Mouse (Mus musculus): ENCODE measurements around the gene Mfsd12. TPM values are rescaled to one million over a fixed set of nuclear protein-coding genes. Genes with fewer than 3 reads are reported as not detected.
A peak's percentile ranks its signal among the peaks of the same experiment; 100 is the strongest.

Gene Mfsd12
- polyA plus RNA-seq, 1 experiment from 2014 or later: 9.8 TPM

- no peak for ATAC-seq (ENCODE audit: low read depth)
- Histone ChIP-seq H3K9ac (ENCODE audit: low read depth, low read length) (no peak overlapping the region), H3K27me3 (replicated peaks; ENCODE audit: control insufficient read depth, insufficient read depth, low read length) (no peaks in the 10 kb centered on the region), H3K36me3 (ENCODE audit: control insufficient read depth, insufficient read depth, low read length) (no peaks in the 10 kb centered on the region), H3K4me3 (ENCODE audit: low read depth, low read length) (peak overlapping the region; percentile 81; the same call in 1 of the 2 replicates), H3K4me1 (ENCODE audit: control insufficient read depth, insufficient read depth, low read length) (peaks cover 10% of the 10 kb centered on the region), H3K9me3 (ENCODE audit: control insufficient read depth, low read length) (no peaks in the 10 kb centered on the region), H3K4me2 (ENCODE audit: low read depth, low read length) (peak overlapping the region; percentile 98; the same call in 1 of the 2 replicates), H3K27ac (replicated peaks; ENCODE audit: low read depth, low read length) (no peak overlapping the region)
- WGBS: 52% methylated on average over 12 of the region's 12 CpGs
- no peak for DNase-seq (ENCODE audit: low spot score)
These were observed 820 bp upstream of the Mfsd12 start for GRCm38 (mm10) chr10:81356352-81356990.

- Histone ChIP-seq H3K4me3 (ENCODE audit: low read depth, low read length) (peak overlapping the region; percentile 81), H3K36me3 (ENCODE audit: control insufficient read depth, insufficient read depth, low read length) (0 out of 2 replicates have a peak, but pooled peaks cover 6% of the 10 kb centered on the region), H3K9me3 (ENCODE audit: control insufficient read depth, low read length) (no peaks in the 10 kb centered on the region), H3K27me3 (replicated peaks; ENCODE audit: control insufficient read depth, insufficient read depth, low read length) (peaks cover 7% of the 10 kb centered on the region), H3K9ac (ENCODE audit: low read depth, low read length) (peak overlapping the region; percentile 83), H3K4me2 (ENCODE audit: low read depth, low read length) (peak overlapping the region; percentile 98), H3K4me1 (ENCODE audit: control insufficient read depth, insufficient read depth, low read length) (peaks cover 10% of the 10 kb centered on the region), H3K27ac (replicated peaks; ENCODE audit: low read depth, low read length) (no peak overlapping the region)
- 25% methylated on average over 4 of the region's 4 CpGs for WGBS
- DNase-seq (ENCODE audit: low spot score): peak; percentile 56
- no peak for ATAC-seq (ENCODE audit: low read depth)
These were observed 918 bp downstream of the Mfsd12 start for GRCm38 (mm10) chr10:81358209-81358608.

GRCm38 (mm10) chr10:81358841-81359240 is 1.6 kb downstream of the Mfsd12 start:
- no peak for ATAC-seq (ENCODE audit: low read depth)
- DNase-seq (ENCODE audit: low spot score): no peak
- 61% methylated on average over 1 of the region's 1 CpGs for WGBS
- peak overlapping the region; percentile 98; the same call in 1 of the 2 replicates for H3K4me2 ChIP-seq (ENCODE audit: low read depth, low read length)
- H3K4me3 ChIP-seq (ENCODE audit: low read depth, low read length): peak overlapping the region; percentile 81; the same call in 1 of the 2 replicates
- no peak overlapping the region for H3K27ac ChIP-seq (replicated peaks; ENCODE audit: low read depth, low read length)
- H3K9me3 ChIP-seq (ENCODE audit: control insufficient read depth, low read length): no peaks in the 10 kb centered on the region
- H3K9ac ChIP-seq (ENCODE audit: low read depth, low read length): peak overlapping the region; percentile 83
- H3K36me3 ChIP-seq (ENCODE audit: control insufficient read depth, insufficient read depth, low read length): 0 out of 2 replicates have a peak, but pooled peaks cover 6% of the 10 kb centered on the region
- peaks cover 13% of the 10 kb centered on the region for H3K27me3 ChIP-seq (replicated peaks; ENCODE audit: control insufficient read depth, insufficient read depth, low read length)
- peaks cover 15% of the 10 kb centered on the region for H3K4me1 ChIP-seq (ENCODE audit: control insufficient read depth, insufficient read depth, low read length)

GRCm38 (mm10) chr10:81360721-81361120 is 3.4 kb downstream of the Mfsd12 start:
- DNase-seq (ENCODE audit: low spot score) (no peak), ATAC-seq (ENCODE audit: low read depth) (no peak)
- no peak overlapping the region for H3K27ac ChIP-seq (replicated peaks; ENCODE audit: low read depth, low read length)
- H3K9me3 ChIP-seq (ENCODE audit: control insufficient read depth, low read length): no peaks in the 10 kb centered on the region
- no peak overlapping the region for H3K4me2 ChIP-seq (ENCODE audit: low read depth, low read length)
- 0 out of 2 replicates have a peak, but pooled peaks cover 6% of the 10 kb centered on the region for H3K36me3 ChIP-seq (ENCODE audit: control insufficient read depth, insufficient read depth, low read length)
- H3K9ac ChIP-seq (ENCODE audit: low read depth, low read length): no peak overlapping the region
- H3K4me1 ChIP-seq (ENCODE audit: control insufficient read depth, insufficient read depth, low read length): peaks cover 27% of the 10 kb centered on the region
- H3K27me3 ChIP-seq (replicated peaks; ENCODE audit: control insufficient read depth, insufficient read depth, low read length): peaks cover 20% of the 10 kb centered on the region
- H3K4me3 ChIP-seq (ENCODE audit: low read depth, low read length): no peak overlapping the region
- 59% methylated on average over 8 of the region's 8 CpGs for WGBS

GRCm38 (mm10) chr10:81362336-81362949 is 5.2 kb downstream of the Mfsd12 start:
- Histone ChIP-seq H3K36me3 (ENCODE audit: control insufficient read depth, insufficient read depth, low read length) (peaks cover 23% of the 10 kb centered on the region), H3K9ac (ENCODE audit: low read depth, low read length) (no peak overlapping the region), H3K9me3 (ENCODE audit: control insufficient read depth, low read length) (no peaks in the 10 kb centered on the region), H3K4me3 (ENCODE audit: low read depth, low read length) (no peak overlapping the region), H3K4me2 (ENCODE audit: low read depth, low read length) (no peak overlapping the region), H3K4me1 (ENCODE audit: control insufficient read depth, insufficient read depth, low read length) (peaks cover 27% of the 10 kb centered on the region), H3K27me3 (replicated peaks; ENCODE audit: control insufficient read depth, insufficient read depth, low read length) (peaks cover 20% of the 10 kb centered on the region), H3K27ac (replicated peaks; ENCODE audit: low read depth, low read length) (no peak overlapping the region)
- no peak for DNase-seq (ENCODE audit: low spot score)
- no peak for ATAC-seq (ENCODE audit: low read depth)
- WGBS: 66% methylated on average over 12 of the region's 12 CpGs

DNA sequence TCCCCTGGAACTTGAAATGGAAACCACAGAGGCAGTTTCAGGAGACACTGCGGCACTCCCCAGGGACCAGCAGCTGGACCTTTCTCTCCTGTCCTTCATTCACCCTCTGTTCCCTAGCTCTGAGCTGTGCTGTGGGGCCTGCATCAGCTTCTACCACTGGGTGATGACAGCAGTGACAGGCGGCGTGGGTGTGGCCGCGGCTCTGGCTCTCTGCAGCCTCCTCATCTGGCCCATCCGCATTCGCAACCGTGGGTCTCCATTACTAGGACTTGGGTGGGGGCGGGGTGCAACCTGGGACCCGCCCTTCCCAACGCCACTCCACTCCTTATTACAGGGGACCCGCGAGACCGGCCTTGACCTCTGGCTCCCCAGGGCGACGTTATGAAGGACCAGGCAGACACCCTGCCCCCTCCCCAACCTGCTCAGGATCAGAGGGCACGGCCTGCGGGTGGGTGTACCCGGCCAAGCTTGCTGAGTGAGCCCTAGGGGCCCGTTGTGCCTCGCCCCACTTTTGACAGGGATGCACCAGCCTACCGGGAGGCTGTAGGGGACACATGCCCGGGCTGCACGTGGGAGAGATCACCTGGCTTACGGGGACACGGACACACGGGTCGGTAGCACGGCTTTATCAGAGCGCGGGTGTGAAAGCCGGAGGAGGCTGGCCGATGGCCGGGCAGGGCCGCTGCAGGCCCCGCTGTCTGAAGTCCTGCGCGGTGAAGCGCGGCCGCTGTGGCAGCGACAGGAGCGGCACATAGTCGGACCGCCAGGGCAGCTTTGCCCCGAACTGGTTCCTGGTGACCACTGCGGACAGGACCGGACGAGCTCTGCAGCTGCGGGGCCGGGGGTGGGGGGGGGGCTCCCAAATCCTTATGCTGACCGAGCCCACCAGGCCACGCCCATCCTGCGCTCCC is 6.4 kb downstream of the Mfsd12 start:
- DNase-seq (ENCODE audit: low spot score): no peak

DNA sequence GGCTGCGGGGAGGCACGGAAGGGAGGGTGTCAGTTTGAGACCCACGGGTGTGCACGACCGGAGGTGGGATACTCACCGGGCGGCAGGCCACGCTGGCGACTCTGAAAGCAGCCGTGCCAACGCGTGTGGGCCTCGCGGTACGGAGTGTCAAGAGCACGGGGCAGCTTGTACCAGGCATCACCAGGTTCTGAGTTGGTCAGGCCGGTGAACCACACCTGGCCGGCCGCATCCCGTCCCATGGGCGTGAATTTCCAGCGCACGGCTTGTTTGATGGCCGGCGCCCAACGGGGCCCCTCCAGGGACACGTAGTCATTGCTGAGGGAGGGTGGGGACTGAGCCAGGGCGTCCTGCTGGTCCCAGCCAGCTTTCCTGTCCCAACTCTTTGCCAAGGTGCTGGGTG is 7.4 kb downstream of the Mfsd12 start:
- peak overlapping the region; percentile 35 for H3K4me3 ChIP-seq (ENCODE audit: low read depth, low read length)
- peak overlapping the region; percentile 56 for H3K4me2 ChIP-seq (ENCODE audit: low read depth, low read length)
- no peak overlapping the region for H3K27ac ChIP-seq (replicated peaks; ENCODE audit: low read depth, low read length)
- no peaks in the 10 kb centered on the region for H3K9me3 ChIP-seq (ENCODE audit: control insufficient read depth, low read length)
- peak overlapping the region; percentile 55 for H3K9ac ChIP-seq (ENCODE audit: low read depth, low read length)
- no peak for ATAC-seq (ENCODE audit: low read depth)
- peaks cover 17% of the 10 kb centered on the region for H3K4me1 ChIP-seq (ENCODE audit: control insufficient read depth, insufficient read depth, low read length)
- WGBS: 17% methylated on average over 20 of the region's 28 CpGs
- H3K36me3 ChIP-seq (ENCODE audit: control insufficient read depth, insufficient read depth, low read length): peaks cover 45% of the 10 kb centered on the region
- peaks cover 20% of the 10 kb centered on the region for H3K27me3 ChIP-seq (replicated peaks; ENCODE audit: control insufficient read depth, insufficient read depth, low read length)
- DNase-seq (ENCODE audit: low spot score): no peak

More for the DNA sequence above, 6.4 kb downstream of the Mfsd12 start:
- Histone ChIP-seq H3K4me1 (ENCODE audit: control insufficient read depth, insufficient read depth, low read length) (peaks cover 20% of the 10 kb centered on the region), H3K9ac (ENCODE audit: low read depth, low read length) (peak overlapping the region; percentile 55), H3K4me3 (ENCODE audit: low read depth, low read length) (peak overlapping the region; percentile 35), H3K4me2 (ENCODE audit: low read depth, low read length) (peak overlapping the region; percentile 56), H3K27ac (replicated peaks; ENCODE audit: low read depth, low read length) (no peak overlapping the region), H3K36me3 (ENCODE audit: control insufficient read depth, insufficient read depth, low read length) (peaks cover 35% of the 10 kb centered on the region), H3K27me3 (replicated peaks; ENCODE audit: control insufficient read depth, insufficient read depth, low read length) (peaks cover 20% of the 10 kb centered on the region), H3K9me3 (ENCODE audit: control insufficient read depth, low read length) (no peaks in the 10 kb centered on the region)
- ATAC-seq (ENCODE audit: low read depth): no peak
- 14% methylated on average over 31 of the region's 54 CpGs for WGBS

GRCm38 (mm10) chr10:81365073-81365472 is 7.8 kb downstream of the Mfsd12 start:
- Histone ChIP-seq H3K9me3 (ENCODE audit: control insufficient read depth, low read length) (no peaks in the 10 kb centered on the region), H3K4me1 (ENCODE audit: control insufficient read depth, insufficient read depth, low read length) (peaks cover 17% of the 10 kb centered on the region), H3K4me2 (ENCODE audit: low read depth, low read length) (peak overlapping the region; percentile 56; the same call in 1 of the 2 replicates), H3K27me3 (replicated peaks; ENCODE audit: control insufficient read depth, insufficient read depth, low read length) (peaks cover 20% of the 10 kb centered on the region), H3K27ac (replicated peaks; ENCODE audit: low read depth, low read length) (no peak overlapping the region), H3K9ac (ENCODE audit: low read depth, low read length) (no peak overlapping the region), H3K36me3 (ENCODE audit: control insufficient read depth, insufficient read depth, low read length) (peaks cover 49% of the 10 kb centered on the region), H3K4me3 (ENCODE audit: low read depth, low read length) (no peak overlapping the region)
- 28% methylated on average over 4 of the region's 4 CpGs for WGBS
- peak; percentile 10; the same call in 1 of the 2 replicates for ATAC-seq (ENCODE audit: low read depth)
- DNase-seq (ENCODE audit: low spot score): no peak
